Mouse (Mus musculus) macrophage (primary cell): Measurements from ENCODE around the gene Trip12. TPM values are rescaled to one million over a fixed set of nuclear protein-coding genes. Genes with fewer than 3 reads are reported as not detected.

ENCODE experiments used
- H3K27ac ChIP-seq: fragments of 350-480 bp; formaldehyde crosslinking; 2 replicates; pipeline ENCODE4 v1.9.0; 2021
- H3K36me3 ChIP-seq: fragments of 350-480 bp; formaldehyde crosslinking; 2 replicates; pipeline ENCODE4 v1.9.0; 2021; ENCODE audit errors: inconsistent target
- H3K4me3 ChIP-seq: fragments of 350-480 bp; formaldehyde crosslinking; 2 replicates; pipeline ENCODE4 v1.9.0; 2021; ENCODE audit errors: inconsistent target
- H3K79me2 ChIP-seq: fragments of 350-480 bp; formaldehyde crosslinking; 2 replicates; pipeline ENCODE4 v1.9.0; 2021; ENCODE audit errors: inconsistent target
- WGBS: methylation state at CpG from one replicate; pipeline ENCODE4 v1.1.7; 2026; ENCODE audit warnings: inconsistent platforms; ENCODE audit not compliant: missing documents; 5-methylcytosine and 5-hydroxymethylcytosine counted together
- polyA plus RNA-seq: library from polyadenylated mRNA; stranded (reverse); fragments of 250-400 nt; gene quantifications from 3 replicates; pipeline ENCODE4 v1.2.4, GENCODE M21; 2018; ENCODE audit warnings: inconsistent platforms
- total RNA-seq, 78 experiments: library from RNA; depleted of rRNA; stranded (reverse); fragments of 250-400 nt; gene quantifications; 1 replicate in 9 of 78; 2 replicates in 24 of 78; 3 replicates in 43 of 78; 4 replicates in 2 of 78; pipeline ENCODE4 v1.2.4; 2018; ENCODE audit warnings: inconsistent platforms in 56 of 78

The Trip12 gene
- 1,000 to 10,000 TPM in 1 of 26 experiments, 100 to 1,000 TPM in 25; 722 to 1,220 (median 810) TPM for total RNA-seq (2018; cell fraction: chromatin; rRNA removed)
- total RNA-seq (2018; cell fraction: cytosol; rRNA removed) = 100 to 1,000 TPM; 212 to 336 (median 265) TPM
- total RNA-seq (2018; cell fraction: nucleus; rRNA removed) = 100 to 1,000 TPM; 387 to 902 (median 495) TPM
- polyA plus RNA-seq = 138 to 185 TPM (median 152 TPM) in 3 replicates

DNA sequence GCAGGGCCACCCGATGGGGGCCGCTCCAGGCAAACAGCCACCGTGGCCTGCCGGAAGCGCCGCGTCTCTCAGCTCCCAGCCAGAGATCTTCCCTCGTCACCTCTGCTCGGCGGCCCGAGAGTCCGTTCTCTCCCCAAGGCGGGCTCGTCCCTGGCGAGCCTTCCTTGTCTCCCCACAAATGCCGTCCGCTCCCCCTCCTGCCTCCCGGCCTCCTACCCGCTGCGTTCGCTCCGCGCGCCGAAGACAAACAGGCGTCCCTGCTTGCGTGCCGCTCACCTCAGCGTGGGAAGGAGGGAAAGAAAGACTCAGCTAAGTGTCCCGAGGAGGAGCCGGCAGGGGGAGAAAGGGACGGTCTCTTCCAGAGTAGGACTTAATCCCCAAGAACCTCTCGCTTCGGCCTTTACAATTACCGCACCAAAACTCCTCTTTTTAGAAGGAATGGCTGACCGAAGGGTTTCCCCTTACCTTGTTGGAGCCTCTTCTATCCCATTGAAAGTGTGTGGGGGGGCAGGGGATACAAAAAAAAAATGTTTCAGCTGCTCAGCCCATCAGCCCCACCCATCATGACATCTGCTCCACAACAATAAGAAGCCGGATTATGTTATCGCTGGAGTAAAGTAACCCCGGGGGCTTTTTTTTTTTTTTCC lies at the start of gene Trip12:
Gene Trip12 (minus strand): TSS at position 499 of the 647 bp plus-strand sequence.
- H3K79me2 ChIP-seq = peaks cover 51% of the 10 kb centered on the region
- H3K36me3 ChIP-seq = no peaks in the 10 kb centered on the region
- WGBS = under 1% methylated on average over 36 of the region's 39 CpGs
- peak within 1 kb of the TSS; percentile 80 for H3K4me3 ChIP-seq
- peak within 1 kb of the TSS; percentile 93 for H3K27ac ChIP-seq

DNA sequence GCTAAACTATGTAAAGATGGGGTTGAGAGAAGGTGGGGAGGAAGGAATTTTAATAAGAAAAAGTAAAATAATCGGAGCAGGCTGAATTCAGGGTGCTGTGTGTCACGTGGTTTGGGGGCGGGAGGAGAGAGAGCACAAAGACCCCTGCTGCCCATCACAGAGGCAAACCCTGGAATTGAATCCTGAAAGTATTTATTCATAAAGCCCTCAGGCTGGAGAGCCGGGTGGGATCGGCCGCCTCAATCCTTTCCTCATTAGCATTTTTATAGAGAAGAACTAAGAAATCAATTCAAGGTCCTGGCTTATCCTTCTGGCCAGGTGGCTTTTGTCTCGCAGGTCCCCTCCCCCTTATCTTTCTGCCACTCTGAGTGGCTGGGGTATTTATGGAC lies 49.7 kb upstream of the Trip12 start:
- 94% methylated on average over 7 of the region's 7 CpGs for WGBS
- Histone ChIP-seq H3K4me3 (no peak overlapping the region), H3K27ac (no peak overlapping the region), H3K79me2 (no peaks in the 10 kb centered on the region), H3K36me3 (no peaks in the 10 kb centered on the region)

DNA sequence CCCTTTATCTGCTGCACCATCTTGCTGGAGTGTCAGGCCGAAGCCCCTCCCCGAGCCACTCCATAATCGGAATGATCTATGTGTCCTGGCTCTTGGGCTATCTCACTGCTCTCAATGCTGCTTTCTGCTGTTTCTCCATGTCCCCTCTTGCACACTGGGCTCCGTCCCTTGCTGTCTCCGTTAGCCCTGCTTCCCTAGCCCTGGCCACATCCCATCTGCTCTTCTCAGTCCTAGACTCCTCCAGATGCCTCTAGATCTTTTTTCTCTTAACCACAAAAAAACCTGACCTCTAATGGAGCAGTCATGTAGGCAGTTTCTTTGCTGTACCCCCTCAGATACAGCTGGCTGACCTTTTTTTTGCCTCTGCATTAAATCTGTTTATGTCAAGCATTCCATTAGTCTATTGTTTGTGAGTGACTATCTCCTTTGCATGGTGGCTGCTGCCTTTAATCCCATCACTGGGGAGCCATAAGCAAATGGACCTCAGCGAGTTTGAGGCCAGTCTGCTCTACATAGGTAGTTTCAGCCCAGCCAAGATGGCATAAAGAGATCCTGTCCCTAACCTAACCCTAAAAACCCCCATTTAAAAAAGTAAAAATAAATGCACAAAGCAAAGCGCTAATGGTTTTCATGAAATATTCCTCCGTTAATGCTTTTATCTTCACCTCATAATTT lies 49.2 kb upstream of the Trip12 start:
- Histone ChIP-seq H3K36me3 (no peaks in the 10 kb centered on the region), H3K79me2 (no peaks in the 10 kb centered on the region), H3K4me3 (no peak overlapping the region), H3K27ac (no peak overlapping the region)
- WGBS = 88% methylated on average over 8 of the region's 8 CpGs

- H3K79me2 ChIP-seq = no peaks in the 10 kb centered on the region
- WGBS = 95% methylated on average over 6 of the region's 6 CpGs
- no peak overlapping the region for H3K27ac ChIP-seq
- H3K36me3 ChIP-seq = no peaks in the 10 kb centered on the region
- H3K4me3 ChIP-seq = no peak overlapping the region
Observed at GRCm38 (mm10) chr1:84885921-84886320, 45.6 kb upstream of the Trip12 start.

DNA sequence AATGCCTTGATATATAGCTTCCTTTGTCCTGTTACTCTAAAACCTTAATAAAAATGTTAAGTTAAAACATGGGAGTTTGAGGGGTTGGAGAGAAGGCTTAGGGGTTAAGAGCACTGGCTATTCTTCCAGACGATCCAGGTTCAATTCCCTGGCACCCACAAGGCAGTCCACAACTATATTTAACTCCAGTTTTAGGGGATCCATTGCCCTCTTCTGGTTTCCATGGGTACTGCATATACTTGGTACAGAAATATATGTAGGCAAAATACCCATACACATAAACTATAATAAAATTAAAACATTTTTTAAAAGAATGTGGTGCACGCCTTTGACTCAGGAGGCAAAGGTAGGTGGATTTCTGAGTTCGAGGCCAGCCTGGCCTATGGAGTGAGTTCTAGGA lies 44.9 kb upstream of the Trip12 start:
- Histone ChIP-seq H3K36me3 (no peaks in the 10 kb centered on the region), H3K27ac (no peak overlapping the region), H3K4me3 (no peak overlapping the region), H3K79me2 (no peaks in the 10 kb centered on the region)
- 81% methylated on average over 3 of the region's 3 CpGs for WGBS

DNA sequence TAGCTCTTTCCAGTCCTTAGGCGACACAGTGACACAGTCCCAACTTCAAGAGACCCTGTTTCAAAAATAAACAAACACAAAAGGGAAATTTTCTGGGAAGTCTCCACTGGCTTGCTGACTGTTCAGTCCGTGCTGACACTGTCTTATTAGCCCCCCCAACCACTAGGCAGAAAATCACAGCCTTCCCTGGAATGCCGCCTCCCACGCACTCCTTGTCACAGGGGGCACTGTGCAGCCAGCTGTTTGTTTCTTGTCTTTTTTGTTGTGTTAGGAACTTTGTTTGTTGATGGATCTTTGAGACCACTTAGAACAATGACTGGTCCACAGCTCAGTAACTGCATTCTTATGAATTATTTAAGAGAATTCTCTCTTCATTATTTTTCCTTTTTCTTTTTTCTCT lies 43.6 kb upstream of the Trip12 start:
- Histone ChIP-seq H3K79me2 (no peaks in the 10 kb centered on the region), H3K27ac (0 out of 2 replicates have a peak overlapping the region, but pooled peaks have one; percentile 10), H3K36me3 (no peaks in the 10 kb centered on the region), H3K4me3 (no peak overlapping the region)
- WGBS = 95% methylated on average over 4 of the region's 4 CpGs

DNA sequence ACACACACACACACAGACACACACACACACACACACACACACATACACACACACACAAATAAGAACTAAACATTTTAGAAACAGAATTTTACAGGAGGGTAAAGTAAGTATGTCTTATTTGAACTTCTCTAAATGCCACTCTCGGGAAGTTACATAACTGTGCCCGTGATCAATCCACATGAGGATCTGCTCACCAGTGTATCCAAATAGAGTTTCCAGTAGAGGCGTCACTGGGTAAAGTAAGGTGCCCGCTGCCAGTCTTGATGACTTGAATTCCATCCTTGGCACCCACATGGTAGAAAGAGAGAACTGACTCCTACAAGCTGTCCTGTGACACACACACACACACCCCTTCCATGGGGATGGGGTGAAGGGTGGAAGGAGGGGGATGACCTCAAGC lies 42.6 kb upstream of the Trip12 start:
- 50% methylated on average over 4 of the region's 4 CpGs for WGBS
- Histone ChIP-seq H3K4me3 (no peak overlapping the region), H3K79me2 (no peaks in the 10 kb centered on the region), H3K36me3 (no peaks in the 10 kb centered on the region), H3K27ac (peak overlapping the region; percentile 10; the same call in 1 of the 2 replicates)

DNA sequence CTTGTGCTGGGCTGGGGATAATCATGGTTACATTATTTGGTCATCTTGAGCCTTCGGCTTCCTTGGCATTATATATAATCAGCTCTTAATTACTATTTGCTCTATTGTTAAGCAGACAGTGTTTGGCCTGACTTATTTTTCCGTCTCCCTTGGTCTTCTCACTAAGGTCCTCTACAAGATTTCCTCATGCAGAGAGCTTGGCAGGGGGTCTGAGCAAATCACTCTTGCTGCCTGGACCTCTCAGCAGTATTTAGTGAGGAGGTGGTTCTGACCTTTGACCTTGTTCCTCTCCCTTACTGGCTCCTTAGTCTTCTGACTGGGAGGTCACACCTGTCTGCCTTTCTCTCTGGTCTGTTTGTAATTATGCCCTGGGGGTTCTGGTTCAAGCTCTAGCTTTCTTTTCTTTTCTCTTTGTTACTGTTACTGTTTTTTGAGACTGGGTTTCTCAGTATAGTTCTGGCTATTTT lies 41.8 kb upstream of the Trip12 start:
- Histone ChIP-seq H3K36me3 (no peaks in the 10 kb centered on the region), H3K27ac (peak overlapping the region; percentile 43), H3K4me3 (no peak overlapping the region), H3K79me2 (no peaks in the 10 kb centered on the region)
- 95% methylated on average over 2 of the region's 2 CpGs for WGBS

- 81% methylated on average over 11 of the region's 11 CpGs for WGBS
- Histone ChIP-seq H3K79me2 (no peaks in the 10 kb centered on the region), H3K4me3 (no peak overlapping the region), H3K36me3 (no peaks in the 10 kb centered on the region), H3K27ac (peak overlapping the region; percentile 43; the same call in 1 of the 2 replicates)
Observed at GRCm38 (mm10) chr1:84881248-84882065, 41.1 kb upstream of the Trip12 start.

DNA sequence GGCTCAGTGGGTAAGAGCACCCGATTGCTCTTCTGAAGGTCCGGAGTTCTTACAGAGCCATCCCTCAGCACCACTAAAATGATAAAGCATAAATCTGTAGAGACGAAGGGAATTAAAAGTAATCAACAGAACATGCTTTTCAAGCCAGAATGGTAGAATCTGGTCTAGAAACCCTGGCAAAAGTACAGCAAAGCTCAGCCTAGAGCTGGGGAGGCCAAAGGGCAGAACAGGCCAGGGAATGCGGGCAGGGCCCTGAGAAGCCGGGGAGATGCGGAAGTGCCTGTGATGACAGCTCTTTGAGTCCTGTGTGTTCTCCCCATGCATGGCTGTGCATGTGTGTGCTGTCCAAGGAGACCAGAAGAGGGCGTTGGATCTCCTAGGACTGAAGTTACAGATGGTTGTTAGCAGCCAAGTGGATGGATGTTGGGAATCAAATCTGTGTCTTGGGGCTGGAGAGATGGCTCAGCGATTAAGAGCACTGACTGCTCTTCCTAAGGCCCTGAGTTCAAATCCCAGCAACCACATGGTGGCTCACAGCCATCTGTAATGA lies 39.3 kb upstream of the Trip12 start:
- 94% methylated on average over 8 of the region's 8 CpGs for WGBS
- H3K4me3 ChIP-seq = no peak overlapping the region
- no peaks in the 10 kb centered on the region for H3K36me3 ChIP-seq
- no peaks in the 10 kb centered on the region for H3K79me2 ChIP-seq
- H3K27ac ChIP-seq = no peak overlapping the region

- no peaks in the 10 kb centered on the region for H3K36me3 ChIP-seq
- no peak overlapping the region for H3K27ac ChIP-seq
- WGBS = 100% methylated on average over 2 of the region's 2 CpGs
- no peak overlapping the region for H3K4me3 ChIP-seq
- H3K79me2 ChIP-seq = no peaks in the 10 kb centered on the region
Observed at GRCm38 (mm10) chr1:84877590-84877989, 37.3 kb upstream of the Trip12 start.

GRCm38 (mm10) chr1:84872939-84873338 lies 32.6 kb upstream of the Trip12 start:
- Histone ChIP-seq H3K27ac (no peak overlapping the region), H3K79me2 (no peaks in the 10 kb centered on the region), H3K36me3 (no peaks in the 10 kb centered on the region), H3K4me3 (no peak overlapping the region)
- WGBS = 72% methylated on average over 4 of the region's 4 CpGs

DNA sequence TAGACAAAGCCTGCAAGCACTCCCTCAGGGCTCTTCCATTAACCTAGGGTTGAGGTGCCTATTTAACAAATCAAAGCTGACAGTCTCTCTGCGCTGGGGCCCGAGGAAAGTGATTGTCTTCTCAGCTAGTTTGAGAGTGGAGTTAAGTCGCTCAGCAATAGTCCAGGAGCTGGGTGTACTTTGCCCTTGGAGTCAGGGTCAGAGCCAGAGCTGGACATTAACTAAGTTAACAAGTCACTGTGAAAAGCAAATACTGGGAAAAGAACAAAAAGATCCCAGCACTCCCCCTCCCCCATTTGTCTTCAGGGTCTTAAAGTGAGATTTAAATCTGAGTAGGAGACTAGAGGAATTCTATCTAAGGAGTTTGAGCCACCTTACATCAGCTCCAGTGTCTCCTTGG lies 31.8 kb upstream of the Trip12 start:
- Histone ChIP-seq H3K36me3 (no peaks in the 10 kb centered on the region), H3K27ac (no peak overlapping the region), H3K4me3 (no peak overlapping the region), H3K79me2 (no peaks in the 10 kb centered on the region)
- WGBS = 89% methylated on average over 3 of the region's 3 CpGs

- WGBS = 76% methylated on average over 6 of the region's 6 CpGs
- Histone ChIP-seq H3K36me3 (no peaks in the 10 kb centered on the region), H3K27ac (no peak overlapping the region), H3K79me2 (no peaks in the 10 kb centered on the region), H3K4me3 (no peak overlapping the region)
Observed at GRCm38 (mm10) chr1:84871131-84871530, 30.8 kb upstream of the Trip12 start.
